Mouse (Mus musculus): ENCODE results near the gene Sox5. TPM values are rescaled to one million over a fixed set of nuclear protein-coding genes. Genes with fewer than 3 reads are reported as not detected.

Sox5 gene
- total RNA-seq, 2 experiments from 2014 or later: 15.5 to 16.1 TPM

GRCm38 (mm10) chr6:144584074-144584840 lies 197.5 kb downstream of the Sox5 start:
- DNase-seq (ENCODE audit: low spot score in 2 of 2): no peak

GRCm38 (mm10) chr6:144579301-144579700 lies 202.5 kb downstream of the Sox5 start:
- no peak for DNase-seq (ENCODE audit: low spot score in 2 of 2)

GRCm38 (mm10) chr6:144570850-144571249 lies 210.9 kb downstream of the Sox5 start:
- DNase-seq (ENCODE audit: low spot score in 2 of 2): no peak

- DNase-seq (ENCODE audit: low spot score in 2 of 2): no peak
Measured at GRCm38 (mm10) chr6:144565827-144566226, 215.9 kb downstream of the Sox5 start.

GRCm38 (mm10) chr6:144561718-144562117 lies 220.1 kb downstream of the Sox5 start:
- DNase-seq (ENCODE audit: low spot score in 2 of 2): no peak

GRCm38 (mm10) chr6:144560211-144560610 lies 221.6 kb downstream of the Sox5 start:
- no peak for DNase-seq (ENCODE audit: low spot score in 2 of 2)

- no peak for DNase-seq (ENCODE audit: low spot score in 2 of 2)
Measured at GRCm38 (mm10) chr6:144553476-144553875, 228.3 kb downstream of the Sox5 start.

- no peak for DNase-seq (ENCODE audit: low spot score in 2 of 2)
Measured at GRCm38 (mm10) chr6:144548991-144549390, 232.8 kb downstream of the Sox5 start.

- DNase-seq (ENCODE audit: low spot score in 2 of 2): no peak
Measured at GRCm38 (mm10) chr6:144547141-144547540, 234.6 kb downstream of the Sox5 start.

GRCm38 (mm10) chr6:144545549-144545948 lies 236.2 kb downstream of the Sox5 start:
- no peak for DNase-seq (ENCODE audit: low spot score in 2 of 2)

GRCm38 (mm10) chr6:144541316-144541715 lies 240.5 kb downstream of the Sox5 start:
- DNase-seq (ENCODE audit: low spot score in 2 of 2): no peak

GRCm38 (mm10) chr6:144539439-144540192 lies 242.2 kb downstream of the Sox5 start:
- DNase-seq (ENCODE audit: low spot score in 2 of 2): no peak

GRCm38 (mm10) chr6:144523479-144523878 lies 258.3 kb downstream of the Sox5 start:
- DNase-seq (ENCODE audit: low spot score in 2 of 2): no peak

GRCm38 (mm10) chr6:144518811-144519210 lies 263.0 kb downstream of the Sox5 start:
- no peak for DNase-seq (ENCODE audit: low spot score in 2 of 2)

- DNase-seq (ENCODE audit: low spot score in 2 of 2): no peak
Measured at GRCm38 (mm10) chr6:144515905-144516304, 265.9 kb downstream of the Sox5 start.

- no peak for DNase-seq (ENCODE audit: low spot score in 2 of 2)
Measured at GRCm38 (mm10) chr6:144513761-144514160, 268.0 kb downstream of the Sox5 start.

GRCm38 (mm10) chr6:144511925-144512324 lies 269.9 kb downstream of the Sox5 start:
- no peak for DNase-seq (ENCODE audit: low spot score in 2 of 2)

GRCm38 (mm10) chr6:144510147-144510546 lies 271.6 kb downstream of the Sox5 start:
- no peak for DNase-seq (ENCODE audit: low spot score in 2 of 2)

GRCm38 (mm10) chr6:144504197-144504551 lies 277.6 kb downstream of the Sox5 start:
- DNase-seq (ENCODE audit: low spot score in 2 of 2): no peak

GRCm38 (mm10) chr6:144503399-144504196 lies 278.2 kb downstream of the Sox5 start:
- DNase-seq (ENCODE audit: low spot score in 2 of 2): no peak

GRCm38 (mm10) chr6:144501439-144501838 lies 280.3 kb downstream of the Sox5 start:
- DNase-seq (ENCODE audit: low spot score in 2 of 2): no peak

GRCm38 (mm10) chr6:144498177-144498576 lies 283.6 kb downstream of the Sox5 start:
- no peak for DNase-seq (ENCODE audit: low spot score in 2 of 2)

Measured in adrenal gland, postnatal 4 days (tissue).